Mouse (Mus musculus): Measurements from ENCODE around the gene Zmiz1.

DNA sequence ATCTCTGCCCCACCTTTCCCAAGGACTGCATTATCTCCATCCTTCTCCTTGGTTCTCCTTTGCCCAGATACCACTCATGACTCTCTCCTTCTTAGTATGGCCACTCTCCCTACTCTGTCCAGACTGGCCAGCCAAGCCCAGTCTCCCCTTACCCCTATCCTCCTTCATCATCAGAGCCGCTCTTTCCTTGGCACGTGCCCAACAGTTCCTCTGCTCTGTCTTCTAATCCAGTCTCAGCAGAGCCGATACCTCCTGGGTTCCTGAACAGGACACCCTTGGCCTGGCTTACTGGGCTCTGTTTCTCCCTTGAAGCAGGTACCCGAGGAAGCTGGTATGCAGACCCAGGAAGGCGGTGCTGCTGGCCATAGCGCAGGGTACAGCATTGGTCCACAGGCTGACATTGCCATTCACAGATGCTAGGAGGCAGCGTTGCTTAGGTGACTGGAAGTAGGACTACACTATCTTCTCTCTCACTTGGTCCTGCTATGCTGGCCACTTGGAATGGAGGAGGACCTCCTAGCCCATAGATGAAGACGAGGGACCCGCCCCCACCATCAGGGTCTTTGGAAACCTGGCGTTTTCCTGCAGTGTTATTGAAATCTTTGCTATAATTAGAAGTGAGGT, 80.6 kb downstream of the Zmiz1 start:
- TF ChIP-seq GATA1 (IDR thresholded peaks at IDR 0.05; ENCODE audit: low read length) = no peak
- no peak for TF ChIP-seq TAL1 (IDR thresholded peaks at IDR 0.05; ENCODE audit: low read length)
